Mouse (Mus musculus): ENCODE results near the gene Ipo7. TPM values are rescaled to one million over a fixed set of nuclear protein-coding genes. Genes with fewer than 3 reads are reported as not detected.
A peak's percentile ranks its signal among the peaks of the same experiment; 100 is the strongest.

The Ipo7 gene
- polyA plus RNA-seq, 1 experiment from 2014 or later = 45.1 TPM

DNA sequence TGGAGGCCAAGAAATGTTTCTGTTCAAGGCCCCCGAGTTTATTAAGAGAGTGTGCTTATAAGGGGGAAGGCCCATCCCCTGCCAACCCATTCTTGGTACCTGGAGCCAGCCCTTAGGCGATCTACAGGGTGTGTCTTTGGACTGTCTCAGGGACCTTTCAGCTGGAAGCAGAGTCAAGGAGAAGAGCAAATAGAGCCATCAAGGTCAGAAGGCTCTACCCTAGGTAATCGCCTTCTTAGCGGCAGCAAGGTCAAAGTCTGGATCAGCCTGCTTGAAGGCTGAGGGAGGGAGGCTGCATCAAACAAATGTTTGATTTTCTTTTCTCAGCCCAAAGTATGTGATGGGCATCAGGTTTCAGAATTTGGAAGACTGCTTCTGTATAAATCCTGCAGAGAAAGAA lies 19.7 kb upstream of the Ipo7 start:
- H3K27me3 ChIP-seq = no peaks in the 10 kb centered on the region
- 72% methylated on average over 4 of the region's 4 CpGs for WGBS
- no peak overlapping the region for H3K27ac ChIP-seq
- H3K9me3 ChIP-seq = no peaks in the 10 kb centered on the region
- no peak for ATAC-seq (ENCODE audit: insufficient number of reproducible peaks, insufficient read depth, low FRiP score, low TSS enrichment)
- no peaks in the 10 kb centered on the region for H3K36me3 ChIP-seq
- no peak overlapping the region for H3K9ac ChIP-seq
- no peak overlapping the region for H3K4me3 ChIP-seq
- H3K4me1 ChIP-seq = peaks cover 7% of the 10 kb centered on the region; the same call in 1 of the 2 replicates
- no peak overlapping the region for H3K4me2 ChIP-seq (replicated peaks)

DNA sequence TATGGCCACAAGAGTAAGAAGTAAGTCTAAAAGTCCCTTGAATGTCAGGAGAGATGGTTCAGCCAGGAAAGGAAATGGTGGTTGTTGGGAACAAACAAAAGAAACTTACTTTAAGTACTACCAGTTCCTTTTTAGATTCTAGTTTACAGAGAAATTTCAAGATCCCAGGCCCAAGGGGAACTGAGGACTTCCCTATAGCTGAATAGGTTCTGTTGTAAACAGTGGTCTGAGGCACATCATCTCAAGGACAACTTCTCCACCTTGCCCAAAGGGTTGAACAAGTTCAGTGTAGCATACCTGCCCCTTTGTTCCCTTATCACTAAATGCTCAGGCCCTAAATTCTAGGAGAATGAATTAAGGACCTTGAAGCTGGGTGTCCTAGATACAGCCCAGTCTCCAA lies 16.0 kb upstream of the Ipo7 start:
- no peak for ATAC-seq (ENCODE audit: insufficient number of reproducible peaks, insufficient read depth, low FRiP score, low TSS enrichment)

DNA sequence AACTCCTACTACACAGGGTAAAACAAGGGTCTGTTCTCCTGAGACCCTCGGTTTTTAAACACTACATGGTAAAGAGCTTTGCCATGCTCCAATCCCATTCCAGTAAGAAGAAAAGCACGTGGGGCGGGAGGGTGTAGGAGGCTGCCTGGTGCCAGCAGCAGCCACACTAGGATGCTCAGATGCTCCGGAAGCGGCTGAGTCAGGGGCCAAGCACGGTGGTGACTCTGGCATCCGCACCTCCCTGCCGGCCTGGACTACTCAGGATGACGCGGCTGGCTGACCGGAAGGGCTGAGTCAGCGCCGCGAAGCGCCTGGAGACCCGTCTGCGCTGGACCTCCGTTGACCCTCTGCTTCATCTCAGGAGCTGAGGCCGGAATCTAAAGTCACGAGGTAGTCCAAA lies 15.1 kb upstream of the Ipo7 start:
- H3K9me3 ChIP-seq = no peaks in the 10 kb centered on the region
- peaks cover 7% of the 10 kb centered on the region; the same call in 1 of the 2 replicates for H3K4me1 ChIP-seq
- no peaks in the 10 kb centered on the region for H3K36me3 ChIP-seq
- peak overlapping the region; percentile 44; the same call in 1 of the 2 replicates for H3K9ac ChIP-seq
- 12% methylated on average over 20 of the region's 20 CpGs for WGBS
- no peaks in the 10 kb centered on the region for H3K27me3 ChIP-seq
- peak overlapping the region; percentile 46 for H3K4me2 ChIP-seq (replicated peaks)
- ATAC-seq (ENCODE audit: insufficient number of reproducible peaks, insufficient read depth, low FRiP score, low TSS enrichment) = no peak
- H3K27ac ChIP-seq = no peak overlapping the region
- H3K4me3 ChIP-seq = 0 out of 2 replicates have a peak overlapping the region, but pooled peaks have one; percentile 7

More for the DNA sequence above, 16.0 kb upstream of the Ipo7 start:
- Histone ChIP-seq H3K4me3 (no peak overlapping the region), H3K4me1 (peaks cover 7% of the 10 kb centered on the region; the same call in 1 of the 2 replicates), H3K9me3 (no peaks in the 10 kb centered on the region), H3K36me3 (no peaks in the 10 kb centered on the region), H3K27ac (no peak overlapping the region), H3K9ac (no peak overlapping the region), H3K4me2 (replicated peaks) (no peak overlapping the region), H3K27me3 (no peaks in the 10 kb centered on the region)

DNA sequence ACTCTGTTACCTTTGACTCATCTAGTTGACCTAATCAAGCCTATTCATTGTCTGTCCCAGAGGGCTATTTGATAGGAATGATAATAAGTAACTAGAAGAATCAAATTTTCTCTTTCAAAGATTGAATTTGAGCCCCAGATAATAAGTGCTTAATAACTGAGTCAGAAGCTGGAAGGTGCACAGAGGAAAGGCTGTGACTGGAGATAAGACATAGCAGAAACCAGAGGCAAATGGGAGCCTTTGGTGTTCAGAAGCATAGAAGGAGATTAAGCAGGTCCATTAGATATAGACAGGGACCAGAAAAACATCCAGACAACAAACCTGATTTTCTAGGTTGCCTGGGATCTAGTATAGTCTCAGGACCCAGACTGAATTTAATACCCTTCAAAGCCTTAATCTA lies 12.1 kb upstream of the Ipo7 start:
- H3K9ac ChIP-seq = no peak overlapping the region
- no peaks in the 10 kb centered on the region for H3K9me3 ChIP-seq
- no peaks in the 10 kb centered on the region for H3K36me3 ChIP-seq
- H3K4me3 ChIP-seq = no peak overlapping the region
- H3K27me3 ChIP-seq = no peaks in the 10 kb centered on the region
- H3K27ac ChIP-seq = no peak overlapping the region
- no peak for ATAC-seq (ENCODE audit: insufficient number of reproducible peaks, insufficient read depth, low FRiP score, low TSS enrichment)
- no peak overlapping the region for H3K4me2 ChIP-seq (replicated peaks)
- peaks cover 4% of the 10 kb centered on the region; the same call in 1 of the 2 replicates for H3K4me1 ChIP-seq

DNA sequence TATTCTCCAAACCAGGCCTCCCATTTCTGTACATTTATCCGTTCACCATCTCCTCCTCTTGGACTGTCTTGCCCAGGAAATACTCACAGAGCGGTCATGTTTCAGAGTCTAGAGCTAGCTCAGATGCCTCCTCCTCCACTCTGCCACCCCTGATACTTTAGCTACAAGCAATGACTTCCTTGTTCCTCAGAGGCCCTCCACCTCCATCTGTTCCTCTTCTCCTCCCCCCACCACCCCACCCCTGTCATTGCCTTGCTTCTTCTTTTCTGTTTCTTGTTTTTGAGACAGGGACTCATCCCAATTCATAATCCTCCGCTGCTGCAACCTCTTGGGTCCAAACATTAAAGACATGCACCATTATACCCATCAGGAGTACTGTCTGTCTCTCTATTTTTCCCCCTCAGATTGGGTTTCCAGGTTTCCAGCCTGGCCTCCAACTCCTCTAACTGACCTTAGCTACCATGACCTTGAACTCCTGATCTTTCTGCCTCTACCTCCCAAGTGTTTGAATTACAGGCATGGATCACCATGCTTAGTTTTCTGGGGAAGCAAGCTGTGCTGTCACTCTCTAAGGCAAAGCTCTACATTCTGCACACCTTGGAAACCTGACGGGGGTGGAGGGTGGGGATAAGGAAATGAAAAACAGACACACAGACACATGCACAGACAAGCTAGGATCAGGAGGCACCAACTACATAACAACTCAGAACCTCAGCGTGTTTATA lies 11.4 kb upstream of the Ipo7 start:
- H3K4me3 ChIP-seq = no peak overlapping the region
- peaks cover 4% of the 10 kb centered on the region; the same call in 1 of the 2 replicates for H3K4me1 ChIP-seq
- no peaks in the 10 kb centered on the region for H3K27me3 ChIP-seq
- H3K4me2 ChIP-seq (replicated peaks) = no peak overlapping the region
- ATAC-seq (ENCODE audit: insufficient number of reproducible peaks, insufficient read depth, low FRiP score, low TSS enrichment) = no peak
- H3K27ac ChIP-seq = no peak overlapping the region
- H3K9me3 ChIP-seq = no peaks in the 10 kb centered on the region
- WGBS = 68% methylated on average over 5 of the region's 5 CpGs
- H3K9ac ChIP-seq = no peak overlapping the region
- no peaks in the 10 kb centered on the region for H3K36me3 ChIP-seq

DNA sequence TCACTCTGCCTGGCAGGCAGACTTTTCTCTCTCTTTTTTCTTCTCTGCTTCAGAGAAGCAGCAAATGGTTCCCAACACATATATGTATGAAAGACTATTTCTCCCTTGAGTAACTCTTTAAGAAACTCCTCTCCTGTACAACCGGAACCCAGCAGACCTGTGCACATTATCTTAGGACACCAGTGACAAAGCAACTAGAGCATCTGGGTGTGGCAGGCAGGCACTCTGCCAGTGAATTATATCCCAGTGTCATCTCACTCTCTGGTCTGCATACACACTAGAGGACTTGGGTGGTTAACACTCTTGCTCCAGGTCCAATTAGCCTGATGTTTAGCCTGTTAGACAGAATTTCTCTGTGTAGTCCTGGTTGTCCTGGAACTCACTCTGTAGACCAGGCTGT lies 9.6 kb upstream of the Ipo7 start:
- Histone ChIP-seq H3K4me3 (no peak overlapping the region), H3K4me1 (no peaks in the 10 kb centered on the region), H3K27ac (no peak overlapping the region), H3K9ac (no peak overlapping the region), H3K4me2 (replicated peaks) (no peak overlapping the region), H3K36me3 (no peaks in the 10 kb centered on the region), H3K27me3 (no peaks in the 10 kb centered on the region), H3K9me3 (no peaks in the 10 kb centered on the region)
- no peak for ATAC-seq (ENCODE audit: insufficient number of reproducible peaks, insufficient read depth, low FRiP score, low TSS enrichment)
- 90% methylated on average over 1 of the region's 1 CpGs for WGBS

DNA sequence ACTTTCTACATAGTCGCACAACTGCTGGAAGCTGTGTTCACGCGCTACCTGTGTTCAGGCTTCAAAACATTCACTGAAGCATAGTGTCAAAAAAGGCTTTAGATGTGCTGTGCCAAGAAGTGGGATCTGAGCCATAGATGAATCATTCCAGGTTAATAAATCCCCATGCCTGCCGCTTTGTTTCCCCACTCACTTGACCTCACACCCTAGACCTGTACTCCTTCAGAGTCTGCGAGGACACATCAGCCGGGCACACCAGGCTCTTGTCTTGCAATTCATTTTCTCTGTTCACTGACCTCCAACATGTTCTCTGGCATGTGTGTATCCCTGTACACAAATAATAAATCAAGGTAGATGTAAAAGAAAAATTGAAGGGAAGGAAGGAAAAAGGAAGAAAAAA lies 9.0 kb upstream of the Ipo7 start:
- no peak for ATAC-seq (ENCODE audit: insufficient number of reproducible peaks, insufficient read depth, low FRiP score, low TSS enrichment)
- Histone ChIP-seq H3K9ac (no peak overlapping the region), H3K36me3 (no peaks in the 10 kb centered on the region), H3K4me3 (no peak overlapping the region), H3K9me3 (no peaks in the 10 kb centered on the region), H3K27ac (no peak overlapping the region), H3K4me2 (replicated peaks) (no peak overlapping the region), H3K27me3 (no peaks in the 10 kb centered on the region), H3K4me1 (no peaks in the 10 kb centered on the region)
- WGBS = 91% methylated on average over 6 of the region's 6 CpGs

DNA sequence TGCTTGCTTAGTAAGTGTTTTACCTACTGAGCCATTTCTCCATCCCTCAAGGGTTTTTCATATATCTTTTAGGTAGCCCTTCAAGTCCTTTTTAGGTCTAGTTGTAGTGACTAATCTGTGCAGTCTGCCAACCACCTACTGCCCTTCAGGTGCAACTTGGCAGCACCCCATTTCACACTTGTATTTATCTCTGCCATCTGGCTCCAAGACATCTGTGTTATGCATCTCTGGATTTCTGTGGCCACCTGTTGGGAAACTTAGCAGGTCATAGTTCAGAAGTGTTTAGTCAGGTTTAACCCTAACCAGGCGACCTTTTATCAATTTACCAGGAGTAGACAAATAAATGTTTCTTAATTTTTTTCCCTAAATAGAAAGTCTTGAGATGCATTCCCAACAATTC lies 6.7 kb upstream of the Ipo7 start:
- no peak overlapping the region for H3K9ac ChIP-seq
- H3K4me1 ChIP-seq = no peaks in the 10 kb centered on the region
- no peak overlapping the region for H3K27ac ChIP-seq
- H3K27me3 ChIP-seq = no peaks in the 10 kb centered on the region
- no peak overlapping the region for H3K4me3 ChIP-seq
- H3K9me3 ChIP-seq = no peaks in the 10 kb centered on the region
- H3K4me2 ChIP-seq (replicated peaks) = no peak overlapping the region
- 51% methylated on average over 1 of the region's 1 CpGs for WGBS
- no peaks in the 10 kb centered on the region for H3K36me3 ChIP-seq
- no peak for ATAC-seq (ENCODE audit: insufficient number of reproducible peaks, insufficient read depth, low FRiP score, low TSS enrichment)

DNA sequence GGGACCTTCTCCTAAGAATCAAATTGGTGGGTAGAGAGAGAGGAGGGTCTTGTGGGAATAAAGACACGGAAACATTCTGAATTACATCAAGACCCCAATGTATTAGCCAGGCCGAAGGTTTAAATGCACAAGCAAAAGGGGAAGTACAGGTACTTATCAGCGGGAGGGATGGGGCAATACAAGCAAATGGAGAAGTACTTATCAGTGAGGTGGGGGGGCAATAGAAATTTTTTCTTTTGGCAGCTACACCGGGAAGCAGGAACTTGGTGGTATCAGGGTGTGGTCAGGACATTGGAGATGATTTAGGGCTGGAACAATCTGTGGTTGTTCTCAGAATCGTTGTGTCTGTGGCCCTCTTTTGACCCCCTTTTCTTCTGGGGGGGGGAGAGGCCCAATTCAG lies 3.8 kb upstream of the Ipo7 start:
- no peak overlapping the region for H3K9ac ChIP-seq
- no peaks in the 10 kb centered on the region for H3K4me1 ChIP-seq
- H3K4me2 ChIP-seq (replicated peaks) = no peak overlapping the region
- no peaks in the 10 kb centered on the region for H3K9me3 ChIP-seq
- 81% methylated on average over 5 of the region's 5 CpGs for WGBS
- no peak overlapping the region for H3K4me3 ChIP-seq
- no peaks in the 10 kb centered on the region for H3K27me3 ChIP-seq
- H3K27ac ChIP-seq = no peak overlapping the region
- no peak for ATAC-seq (ENCODE audit: insufficient number of reproducible peaks, insufficient read depth, low FRiP score, low TSS enrichment)
- H3K36me3 ChIP-seq = no peaks in the 10 kb centered on the region

DNA sequence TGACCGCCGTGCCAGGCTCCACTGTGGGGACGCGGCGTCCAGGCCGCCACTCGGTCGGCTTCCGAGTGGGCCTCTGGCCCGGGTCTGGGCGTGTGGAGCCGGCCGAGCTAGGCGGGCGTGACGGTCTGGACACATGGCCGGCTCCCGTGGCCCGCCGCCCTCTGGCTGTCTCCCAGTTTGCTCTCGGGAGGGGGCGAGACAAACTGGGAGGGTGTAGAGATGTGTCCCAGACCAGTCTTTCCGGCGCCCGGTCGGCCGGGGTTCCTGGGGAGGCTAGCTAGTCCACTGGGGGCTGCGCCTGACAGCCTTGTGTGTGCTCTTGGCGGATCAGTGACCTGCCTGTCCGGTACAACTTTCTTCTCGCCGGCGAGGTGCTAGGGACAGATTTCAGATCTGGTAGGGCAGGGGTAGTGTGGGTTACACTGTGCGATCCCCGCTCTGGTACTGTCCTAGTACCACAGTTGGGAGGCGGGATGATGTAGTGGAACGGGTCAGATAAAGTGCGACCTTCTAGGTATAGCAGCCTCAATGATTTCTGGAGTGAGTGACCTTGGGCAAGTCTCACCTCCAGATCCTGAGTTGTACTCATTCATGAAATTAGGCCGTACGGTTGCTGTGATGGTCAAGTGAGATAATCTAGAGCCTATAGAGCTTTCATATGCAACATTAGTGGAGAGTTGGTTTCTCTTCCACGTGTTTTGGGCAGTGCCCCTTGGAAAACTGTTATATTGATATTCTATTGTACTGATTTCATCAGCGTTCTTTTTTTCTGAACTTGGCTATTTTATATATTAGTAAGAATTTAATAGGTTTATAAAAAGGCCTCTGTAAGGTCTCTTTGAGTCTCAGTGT lies 783 bp downstream of the Ipo7 start:
- Histone ChIP-seq H3K4me2 (replicated peaks) (peak overlapping the region; percentile 58), H3K4me1 (no peaks in the 10 kb centered on the region; the same call in 1 of the 2 replicates), H3K4me3 (peak overlapping the region; percentile 99), H3K36me3 (no peaks in the 10 kb centered on the region), H3K27ac (peak overlapping the region; percentile 95), H3K9ac (peak overlapping the region; percentile 97), H3K9me3 (no peaks in the 10 kb centered on the region), H3K27me3 (no peaks in the 10 kb centered on the region)
- 0% methylated on average over 40 of the region's 42 CpGs for whole genome bisulfite sequencing
- ATAC-seq (ENCODE audit: insufficient number of reproducible peaks, insufficient read depth, low FRiP score, low TSS enrichment) = peak; percentile 84

DNA sequence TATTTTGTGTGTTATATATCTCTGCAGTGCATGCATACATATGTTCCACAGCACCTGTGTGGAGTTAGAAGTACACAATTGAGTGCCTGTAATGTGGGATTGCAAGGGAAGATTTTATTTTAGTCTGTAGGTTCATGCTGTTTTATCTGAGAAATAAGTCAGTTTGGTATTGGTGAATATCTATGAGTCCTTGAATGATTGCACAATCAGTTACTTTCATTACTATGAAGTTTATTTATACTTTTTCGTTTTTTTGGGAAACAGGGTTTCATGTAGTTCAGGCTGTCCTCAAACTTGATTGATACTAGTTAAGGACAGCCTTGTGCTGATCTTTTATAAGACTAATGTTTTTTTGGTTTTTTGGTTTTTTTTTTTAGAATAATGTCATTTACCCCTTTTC lies 5.5 kb downstream of the Ipo7 start:
- no peak overlapping the region for H3K27ac ChIP-seq
- 93% methylated on average over 1 of the region's 1 CpGs for WGBS
- H3K9me3 ChIP-seq = no peaks in the 10 kb centered on the region
- no peak overlapping the region for H3K4me2 ChIP-seq (replicated peaks)
- no peak overlapping the region for H3K4me3 ChIP-seq
- ATAC-seq (ENCODE audit: insufficient number of reproducible peaks, insufficient read depth, low FRiP score, low TSS enrichment) = no peak
- no peak overlapping the region for H3K9ac ChIP-seq
- no peaks in the 10 kb centered on the region for H3K27me3 ChIP-seq
- H3K36me3 ChIP-seq = no peaks in the 10 kb centered on the region
- H3K4me1 ChIP-seq = no peaks in the 10 kb centered on the region; the same call in 1 of the 2 replicates

DNA sequence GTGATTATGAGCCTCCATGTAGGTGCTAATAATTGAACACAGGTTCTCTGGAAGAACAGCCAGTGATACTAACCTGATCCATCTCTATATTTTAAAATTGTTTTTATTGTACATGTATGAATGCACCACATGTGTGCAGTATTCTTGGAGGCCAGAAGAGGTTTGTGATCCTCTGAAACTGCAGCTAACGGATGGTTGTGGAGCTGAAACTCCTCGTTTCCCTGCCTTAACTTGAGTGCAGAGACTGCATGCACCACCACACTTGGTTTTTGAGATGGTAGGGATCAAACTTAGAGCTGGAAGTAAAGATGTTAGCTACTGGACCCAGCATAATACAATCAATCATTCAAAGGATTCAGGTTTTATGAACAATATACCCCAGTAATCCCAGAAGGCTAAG lies 8.5 kb downstream of the Ipo7 start:
- H3K9ac ChIP-seq = no peak overlapping the region
- H3K27me3 ChIP-seq = no peaks in the 10 kb centered on the region
- H3K4me2 ChIP-seq (replicated peaks) = no peak overlapping the region
- peaks cover 17% of the 10 kb centered on the region for H3K36me3 ChIP-seq
- 78% methylated on average over 2 of the region's 2 CpGs for WGBS
- no peak for ATAC-seq (ENCODE audit: insufficient number of reproducible peaks, insufficient read depth, low FRiP score, low TSS enrichment)
- no peaks in the 10 kb centered on the region for H3K9me3 ChIP-seq
- H3K4me3 ChIP-seq = no peak overlapping the region
- no peak overlapping the region for H3K27ac ChIP-seq
- no peaks in the 10 kb centered on the region for H3K4me1 ChIP-seq

All from embryonic facial prominence, embryonic 12.5 days (tissue).